ENCODE assay signal across 8 mouse cellular contexts in the genomic region with DNA sequence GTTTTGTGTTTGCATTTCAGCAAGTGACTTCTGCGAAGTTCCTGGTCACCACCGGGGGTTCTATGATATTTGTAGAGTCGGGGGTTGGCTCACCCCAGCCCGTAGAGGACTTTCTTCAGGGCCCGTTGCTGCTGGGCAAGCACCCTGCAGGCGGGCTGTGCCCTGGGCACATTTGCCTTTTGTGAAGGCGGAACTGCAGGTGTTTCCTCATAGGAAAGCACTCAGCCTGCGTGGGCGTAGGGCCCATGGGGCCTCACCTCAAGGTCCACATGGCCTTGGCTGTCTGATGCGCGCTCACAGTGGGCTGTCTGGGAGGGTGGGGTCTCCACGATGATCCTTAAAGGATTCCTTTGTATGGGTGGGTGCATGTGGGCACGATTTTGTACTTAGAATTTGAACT. TPM values are rescaled to one million over a fixed set of nuclear protein-coding genes. Genes with fewer than 3 reads are reported as not detected.
DNase-seq lines count a peak whose midpoint lies in the region; ATAC-seq lines count a peak whose summit lies in the region.

No protein-coding gene starts in this region.

- peak overlapping the region; percentile 81 for H3K9ac ChIP-seq in hindbrain, embryonic 14.5 days
- no peak overlapping the region for H3K9ac ChIP-seq in stomach, embryonic 15.5 days

- peak; percentile 89 to 90 for DNase-seq in B cell, adult 2 months
- peak; percentile 62 for DNase-seq in T-cell, adult 2 months (ENCODE audit: low spot score)
- no peak for DNase-seq in hindbrain, embryonic 14.5 days (ENCODE audit: low spot score)
- DNase-seq in urinary bladder, postnatal 14 days (ENCODE audit: low spot score): no peak
- DNase-seq in adrenal gland, adult (ENCODE audit: inconsistent age in 2 of 2, low spot score in 1 of 2): no peak
- no peak for DNase-seq in frontal cortex, adult 2 months (ENCODE audit: extremely low spot score in 1 of 2, low spot score in 1 of 2)

- H3K4me2 ChIP-seq in hindbrain, embryonic 14.5 days (replicated peaks): peak overlapping the region; percentile 80
- H3K4me2 ChIP-seq in stomach, embryonic 15.5 days: peak overlapping the region; percentile 83

- H3K27me3 ChIP-seq in hindbrain, embryonic 14.5 days (ENCODE audit: control insufficient read depth, insufficient read depth, low read length): peaks cover 20% of the 10 kb centered on the region
- H3K27me3 ChIP-seq in stomach, embryonic 15.5 days (replicated peaks): peaks cover 62% of the 10 kb centered on the region

- H3K27ac ChIP-seq in hindbrain, embryonic 14.5 days: peak overlapping the region; percentile 91
- no peak overlapping the region for H3K27ac ChIP-seq in stomach, embryonic 15.5 days

- ATAC-seq in hindbrain, embryonic 14.5 days (ENCODE audit: low FRiP score): no peak
- ATAC-seq in megakaryocyte, adult 5-6 weeks (ENCODE audit: poor library complexity, severe bottlenecking): peak; percentile 62
- ATAC-seq in stomach, embryonic 15.5 days (ENCODE audit: insufficient read depth, low FRiP score, low read depth): no peak

- peak overlapping the region; percentile 65 for H3K4me3 ChIP-seq in hindbrain, embryonic 14.5 days (replicated peaks; ENCODE audit: low read length)
- peak overlapping the region; percentile 37; the same call in 1 of the 2 replicates for H3K4me3 ChIP-seq in stomach, embryonic 15.5 days (replicated peaks)

- no peaks in the 10 kb centered on the region for H3K9me3 ChIP-seq in hindbrain, embryonic 14.5 days (ENCODE audit: control insufficient read depth, low read length)
- H3K9me3 ChIP-seq in stomach, embryonic 15.5 days: no peaks in the 10 kb centered on the region

- 5% methylated on average over 13 of the region's 13 CpGs for WGBS in hindbrain, embryonic 14.5 days
- 24% methylated on average over 13 of the region's 13 CpGs for WGBS in stomach, embryonic 15.5 days

- no peaks in the 10 kb centered on the region for H3K36me3 ChIP-seq in hindbrain, embryonic 14.5 days (replicated peaks; ENCODE audit: control insufficient read depth, insufficient read depth)
- H3K36me3 ChIP-seq in stomach, embryonic 15.5 days: 0 out of 2 replicates have a peak, but pooled peaks cover 6% of the 10 kb centered on the region

- H3K4me1 ChIP-seq in hindbrain, embryonic 14.5 days (replicated peaks; ENCODE audit: control insufficient read depth, insufficient read depth, low read length): peaks cover 70% of the 10 kb centered on the region
- H3K4me1 ChIP-seq in stomach, embryonic 15.5 days: peaks cover 47% of the 10 kb centered on the region

RNA-seq across cellular contexts. Expression of a gene that starts 1.2 kb away (rescaled TPM):
- polyA plus RNA-seq in hindbrain, embryonic 14.5 days (2014; fragmentation: Nextera tagmentation; extraction: Ambion mirVana): 70.0 and 102 TPM in 2 replicates
- 0.25 and 0.27 TPM in 2 replicates for total RNA-seq in megakaryocyte, adult 5-6 weeks (2015)
- total RNA-seq in megakaryocyte, adult 5-6 weeks (2017): not detected in 2 replicates
- 2.5 and 2.6 TPM in 2 replicates for polyA plus RNA-seq in stomach, embryonic 15.5 days (2015; fragmentation: Nextera tagmentation; extraction: Ambion mirVana)
- 45.3 and 68.8 TPM in 2 replicates for polyA plus RNA-seq in frontal cortex, adult 2 months (2012; rRNA removed)

RNA-seq across cellular contexts. Expression of a gene that starts 2.0 kb away (rescaled TPM):
- polyA plus RNA-seq in hindbrain, embryonic 14.5 days (2014; fragmentation: Nextera tagmentation; extraction: Ambion mirVana): 34.1 and 34.4 TPM in 2 replicates
- 28.8 and 36.1 TPM in 2 replicates for total RNA-seq in megakaryocyte, adult 5-6 weeks (2015)
- 19.1 and 27.0 TPM in 2 replicates for total RNA-seq in megakaryocyte, adult 5-6 weeks (2017)
- 37.6 and 37.7 TPM in 2 replicates for polyA plus RNA-seq in stomach, embryonic 15.5 days (2015; fragmentation: Nextera tagmentation; extraction: Ambion mirVana)
- 73.0 and 76.7 TPM in 2 replicates for polyA plus RNA-seq in frontal cortex, adult 2 months (2012; rRNA removed)

RNA-seq across cellular contexts. Expression of a gene that starts 33.5 kb away (rescaled TPM):
- 0.40 TPM in 1 of 2 replicates, not detected in the other for polyA plus RNA-seq in hindbrain, embryonic 14.5 days (2014; fragmentation: Nextera tagmentation; extraction: Ambion mirVana)
- total RNA-seq in megakaryocyte, adult 5-6 weeks (2015): 87.1 and 142 TPM in 2 replicates
- total RNA-seq in megakaryocyte, adult 5-6 weeks (2017): 67.2 and 77.3 TPM in 2 replicates
- polyA plus RNA-seq in stomach, embryonic 15.5 days (2015; fragmentation: Nextera tagmentation; extraction: Ambion mirVana): 3.8 and 8.0 TPM in 2 replicates
- polyA plus RNA-seq in frontal cortex, adult 2 months (2012; rRNA removed): 1.7 and 1.9 TPM in 2 replicates

Comparison
In these comparisons a context has a peak if more than half of its experiments do, and no peak if none do; other contexts are left out.
1. DNase-seq: peak in B cell, adult 2 months (2 of 2) and T-cell, adult 2 months (single experiment); none in hindbrain, embryonic 14.5 days (single experiment), urinary bladder, postnatal 14 days (single experiment), adrenal gland, adult (0 of 2) and frontal cortex, adult 2 months (0 of 2).
2. RNA of a gene that starts 1.2 kb away (polyA plus RNA-seq): 70.0 to 102 TPM in hindbrain, embryonic 14.5 days and 45.3 to 68.8 TPM in frontal cortex, adult 2 months; 2.5 to 2.6 TPM in stomach, embryonic 15.5 days; every median in the first group is over 10 times any median in the second.